Mouse (Mus musculus) kidney, adult 9 months (tissue): ENCODE measurements at regions not wholly inside any gene's neighbourhood (a gene's known extent, or its start where the extent isn't known, plus 50 kb on each side); places are given as distances from the start of the nearest gene placed in this dataset.

ENCODE experiments used
- DNase-seq: peaks from one replicate; pipeline ENCODE4 v3.0.0; 2022

GRCm38 (mm10) chr13:48717036-48717435, 54.2 kb downstream of the Barx1 start:
- DNase-seq, result no peak

GRCm38 (mm10) chr13:48717451-48717850, 54.7 kb downstream of the Barx1 start:
- no peak for DNase-seq

GRCm38 (mm10) chr13:48723676-48724075, 60.9 kb downstream of the Barx1 start:
- DNase-seq, result no peak

- no peak for DNase-seq
Measured at GRCm38 (mm10) chr13:48726430-48726829, 63.6 kb downstream of the Barx1 start.

GRCm38 (mm10) chr13:48731046-48731996, 68.5 kb downstream of the Barx1 start:
- DNase-seq, result no peak

GRCm38 (mm10) chr13:48732168-48732841, 69.5 kb downstream of the Barx1 start:
- DNase-seq, result peak; percentile 31

GRCm38 (mm10) chr13:48734985-48735384, 72.2 kb downstream of the Barx1 start:
- no peak for DNase-seq

- DNase-seq, result no peak
Measured at GRCm38 (mm10) chr13:48745566-48745965, 82.8 kb downstream of the Barx1 start.

GRCm38 (mm10) chr13:48746301-48746700, 83.5 kb downstream of the Barx1 start:
- DNase-seq, result no peak
